Mouse (Mus musculus) thymus, adult 2 months (tissue): ENCODE results near the gene Zcchc24.

ENCODE experiments used
- CTCF ChIP-seq: fragments of 200-500 bp; IDR thresholded peaks from 2 replicates; pipeline ENCODE4 v1.5.1; 2012; ENCODE audit warnings: mild to moderate bottlenecking, control low read depth, low read length, moderate library complexity, borderline replicate concordance; ENCODE audit not compliant: control insufficient read depth, poor library complexity, insufficient read depth; ENCODE audit errors: extremely low read depth
- POLR2A ChIP-seq: fragments of 200-500 bp; IDR thresholded peaks from 2 replicates; pipeline ENCODE4 v1.6.1; 2012; ENCODE audit warnings: mild to moderate bottlenecking, low read length, control low read depth, moderate library complexity; ENCODE audit not compliant: control insufficient read depth, poor library complexity, insufficient read depth; ENCODE audit errors: extremely low read depth

DNA sequence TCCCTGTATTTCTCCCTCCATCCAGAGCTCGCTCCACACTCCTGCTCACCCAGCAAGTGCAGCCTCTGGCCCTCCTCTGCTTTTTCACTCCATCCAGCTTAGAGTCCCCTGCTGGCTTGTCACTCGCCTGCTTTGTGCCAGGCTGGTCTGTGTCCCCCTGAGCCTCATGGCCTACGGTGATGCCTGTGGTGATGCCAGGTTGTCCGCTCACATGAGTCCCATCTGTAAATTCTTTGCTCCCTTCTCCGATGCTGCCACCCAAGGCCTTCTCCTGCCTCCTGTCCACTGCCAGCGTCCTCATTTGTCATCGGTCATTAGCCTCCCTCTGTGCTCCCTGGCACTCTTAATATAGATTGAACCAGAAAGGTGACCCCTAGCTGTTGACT, 104.5 kb downstream of the Zcchc24 start:
- TF ChIP-seq CTCF (no peak), POLR2A (no peak)
